Mouse (Mus musculus): ENCODE results near the gene Srcap. TPM values are rescaled to one million over a fixed set of nuclear protein-coding genes. Genes with fewer than 3 reads are reported as not detected.

The Srcap gene
- total RNA-seq, 2 experiments from 2014 or later = 122 to 126 TPM

DNA sequence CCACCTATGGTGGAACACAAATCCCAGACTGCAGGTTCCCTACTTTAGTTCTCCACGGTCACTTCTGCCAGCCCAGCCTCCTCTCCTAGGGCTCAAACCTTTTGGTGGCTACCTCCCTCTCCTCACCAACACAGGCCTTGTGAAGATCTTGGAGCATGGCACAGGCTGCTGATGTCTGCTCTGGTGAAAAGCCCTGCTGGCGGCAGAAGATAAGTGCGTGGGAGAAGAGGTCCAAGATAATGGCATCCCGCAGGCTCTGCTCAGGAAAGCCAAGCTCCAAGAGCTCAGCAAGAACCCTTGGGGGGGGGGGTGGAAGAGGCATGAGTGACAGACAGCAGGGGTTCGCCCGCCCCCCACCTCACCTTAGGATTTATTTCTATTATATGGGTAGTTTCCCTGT is 74.4 kb downstream of the Srcap start:
- intact Hi-C loops (cut with DNase I) = no loop called here
- no peak for DNase-seq (ENCODE audit: extremely low spot score in 1 of 2, low spot score in 2 of 2)
- no peak overlapping the region for H3K27ac ChIP-seq
- H3K4me3 ChIP-seq = no peak overlapping the region
- TF ChIP-seq CTCF (IDR thresholded peaks at IDR 0.05) = no peak

DNA sequence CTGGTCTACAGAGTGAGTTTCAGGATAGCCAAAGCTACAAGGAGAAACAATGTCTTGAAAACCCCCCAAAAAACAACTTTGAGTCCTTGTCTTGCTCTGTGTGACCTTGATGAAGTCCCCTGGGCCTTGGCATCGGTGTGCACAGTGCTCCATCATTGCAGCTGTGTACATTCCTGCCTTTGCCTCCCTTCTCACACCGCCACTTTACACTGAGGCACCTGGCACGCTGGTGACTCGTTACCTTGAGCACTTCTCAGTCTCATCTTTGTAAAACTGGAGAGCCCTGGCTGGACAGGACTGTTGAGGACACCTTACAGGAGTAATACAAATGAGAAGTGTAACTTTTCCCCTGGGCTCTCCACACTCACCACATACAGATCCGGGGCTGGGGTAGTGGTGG is 75.4 kb downstream of the Srcap start:
- H3K27ac ChIP-seq = peak overlapping the region; percentile 81; the same call in 1 of the 2 replicates
- intact Hi-C loops (cut with DNase I) = no loop called here
- no peak for TF ChIP-seq CTCF (IDR thresholded peaks at IDR 0.05)
- peak overlapping the region; percentile 91 for H3K4me3 ChIP-seq
- DNase-seq (ENCODE audit: extremely low spot score in 1 of 2, low spot score in 2 of 2) = no peak

DNA sequence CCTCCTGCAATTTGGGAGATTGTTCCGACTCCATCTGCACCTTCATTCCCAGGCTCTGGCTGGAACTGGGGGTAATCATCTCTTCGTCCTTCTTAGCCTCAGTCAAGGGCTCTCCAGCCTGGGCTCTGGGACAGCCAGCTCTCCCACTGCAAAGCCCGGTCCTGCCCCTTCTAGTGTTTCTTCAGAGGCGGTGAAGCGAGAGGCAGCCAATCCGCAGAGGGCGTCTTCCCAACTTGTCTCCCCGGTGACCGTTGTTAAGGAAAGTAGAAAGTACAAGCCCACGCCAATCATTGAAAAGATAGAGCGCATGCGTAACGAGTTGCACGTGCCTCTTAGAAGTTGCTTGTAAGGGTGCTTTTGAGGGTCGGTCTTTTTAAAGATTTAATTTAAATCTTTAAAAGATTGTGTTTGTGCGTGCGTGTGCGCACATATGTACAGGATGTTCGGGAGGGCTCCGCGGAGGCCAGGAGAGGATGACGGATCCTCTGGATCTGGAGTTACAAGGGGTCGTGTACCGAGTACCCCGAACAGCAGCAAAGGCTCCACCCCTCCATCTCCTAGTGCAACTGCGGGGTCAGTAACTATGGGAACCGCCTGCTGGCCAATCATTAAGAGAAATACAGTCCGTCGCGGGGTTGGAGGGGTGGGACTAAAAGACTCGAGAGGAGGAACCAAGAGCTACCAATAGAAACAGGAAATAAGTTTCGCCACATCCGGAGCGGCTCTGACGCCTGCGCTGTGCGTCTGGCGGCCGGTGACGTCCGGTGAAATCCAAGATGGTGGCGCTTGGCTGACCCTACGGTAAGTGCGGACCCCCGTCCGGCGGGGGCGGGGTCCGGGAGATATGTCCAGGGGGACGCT is 76.5 kb downstream of the Srcap start, which contains the start of the genes Ccdc189 and Rnf40:
Gene Ccdc189, minus strand, starts transcription at position 585 of the 861 bp plus-strand sequence.
Gene Rnf40, plus strand, starts transcription at position 757 of the 861 bp plus-strand sequence.
- intact Hi-C loops (cut with DNase I) = loop anchor here (2.0 kb wide), 1 partner anchor 75 kb away; no protein-coding TSS in a partner anchor
- peak within 1 kb of the TSS; percentile 88 for H3K27ac ChIP-seq
- DNase-seq (ENCODE audit: extremely low spot score in 1 of 2, low spot score in 2 of 2) = peak; percentile 90 to 93

DNA sequence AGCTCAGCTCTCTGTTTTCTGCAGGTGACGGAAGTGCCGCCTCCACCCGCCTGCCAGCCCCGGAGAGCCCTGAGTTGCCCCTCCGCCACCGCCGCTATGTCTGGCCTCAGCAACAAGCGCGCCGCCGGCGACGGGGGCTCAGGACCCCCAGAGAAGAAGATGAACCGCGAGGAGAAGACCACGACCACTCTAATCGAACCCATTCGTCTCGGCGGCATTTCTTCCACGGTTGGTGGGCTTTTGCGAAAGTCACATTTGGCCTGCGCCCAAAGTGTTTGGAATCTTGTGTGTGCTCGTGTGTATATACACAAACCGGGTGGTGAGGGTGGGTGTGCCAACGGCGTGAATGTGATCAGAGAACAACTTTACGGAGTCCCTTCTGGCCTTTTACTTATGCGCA is 77.1 kb downstream of the Srcap start:
- H3K4me3 ChIP-seq = peak overlapping the region; percentile 91
- peak overlapping the region; percentile 88 for H3K27ac ChIP-seq
- intact Hi-C loops (cut with DNase I) = loop anchor here (2.0 kb wide), 1 partner anchor 76 kb away; no protein-coding TSS in a partner anchor
- DNase-seq (ENCODE audit: extremely low spot score in 1 of 2, low spot score in 2 of 2) = no peak
- no peak for TF ChIP-seq CTCF (IDR thresholded peaks at IDR 0.05)

More for the DNA sequence above, 76.5 kb downstream of the Srcap start, which contains the start of the genes Ccdc189 and Rnf40:
- TF ChIP-seq CTCF (IDR thresholded peaks at IDR 0.05) = no peak; the same call in 1 of the 2 replicates
- H3K4me3 ChIP-seq = peak within 1 kb of the TSS; percentile 91

DNA sequence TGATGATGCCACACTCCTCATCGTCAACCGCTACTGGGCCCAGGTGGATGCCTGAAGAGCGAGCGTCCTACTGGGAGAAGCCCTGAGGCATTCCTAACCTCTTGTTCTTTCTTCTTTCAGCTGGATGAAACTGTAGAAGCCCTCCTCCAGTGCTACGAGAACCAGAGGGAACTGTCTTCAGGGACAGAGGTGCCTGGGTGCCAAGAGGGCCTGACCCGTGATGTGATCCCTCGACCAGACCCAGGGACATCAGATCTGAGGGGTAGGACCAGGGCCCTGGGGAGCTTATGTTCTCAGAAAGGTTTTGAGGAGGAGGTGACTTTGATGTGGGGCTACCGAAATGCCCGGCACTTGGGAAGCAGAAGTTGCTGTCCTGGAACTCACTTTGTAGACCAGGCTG is 77.9 kb downstream of the Srcap start:
- peak overlapping the region; percentile 91 for H3K4me3 ChIP-seq
- intact Hi-C loops (cut with DNase I) = loop anchor here (2.0 kb wide), 1 partner anchor 77 kb away; no protein-coding TSS in a partner anchor
- no peak for TF ChIP-seq CTCF (IDR thresholded peaks at IDR 0.05)
- H3K27ac ChIP-seq = no peak overlapping the region
- no peak for DNase-seq (ENCODE audit: extremely low spot score in 1 of 2, low spot score in 2 of 2)

DNA sequence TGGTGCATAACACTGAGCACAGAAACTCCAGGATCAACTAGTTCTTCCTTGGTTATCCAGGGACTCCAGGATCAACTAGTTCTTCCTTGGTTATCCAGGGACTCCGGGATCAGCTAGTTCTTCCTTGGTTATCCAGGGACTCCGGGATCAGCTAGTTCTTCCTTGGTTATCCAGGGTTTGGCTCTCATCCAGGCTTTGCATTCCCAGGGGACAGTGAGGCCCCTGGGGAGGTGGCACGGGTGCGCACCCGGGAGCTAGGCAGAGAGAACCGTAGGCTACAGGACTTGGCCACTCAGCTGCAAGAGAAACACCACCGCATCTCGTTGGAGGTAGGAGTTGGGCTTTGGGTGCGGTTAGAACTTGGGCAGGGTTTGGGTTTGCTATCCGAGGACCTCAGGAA is 79.3 kb downstream of the Srcap start:
- intact Hi-C loops (cut with DNase I) = no loop called here
- no peak for DNase-seq (ENCODE audit: extremely low spot score in 1 of 2, low spot score in 2 of 2)
- Histone ChIP-seq H3K4me3 (no peak overlapping the region), H3K27ac (no peak overlapping the region)
- no peak for TF ChIP-seq CTCF (IDR thresholded peaks at IDR 0.05)

DNA sequence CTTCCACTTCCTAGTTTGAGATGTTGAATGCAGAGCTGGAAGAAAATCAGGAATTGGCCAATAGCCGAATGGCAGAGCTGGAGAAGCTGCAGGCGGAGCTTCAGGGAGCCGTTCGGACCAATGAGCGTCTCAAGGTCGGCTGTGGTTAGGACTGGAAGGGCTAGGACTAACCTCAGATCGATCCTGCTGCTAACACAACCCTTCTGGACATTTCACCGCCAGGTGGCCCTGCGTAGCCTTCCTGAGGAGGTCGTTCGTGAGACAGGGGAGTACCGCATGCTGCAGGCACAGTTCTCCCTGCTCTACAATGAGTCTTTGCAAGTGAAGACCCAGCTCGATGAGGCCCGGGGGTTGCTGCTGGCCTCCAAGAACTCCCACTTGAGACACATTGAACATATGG is 80.8 kb downstream of the Srcap start:
- no peak for DNase-seq (ENCODE audit: extremely low spot score in 1 of 2, low spot score in 2 of 2)
- TF ChIP-seq CTCF (IDR thresholded peaks at IDR 0.05) = no peak
- intact Hi-C loops (cut with DNase I) = no loop called here
- Histone ChIP-seq H3K4me3 (no peak overlapping the region), H3K27ac (no peak overlapping the region)

DNA sequence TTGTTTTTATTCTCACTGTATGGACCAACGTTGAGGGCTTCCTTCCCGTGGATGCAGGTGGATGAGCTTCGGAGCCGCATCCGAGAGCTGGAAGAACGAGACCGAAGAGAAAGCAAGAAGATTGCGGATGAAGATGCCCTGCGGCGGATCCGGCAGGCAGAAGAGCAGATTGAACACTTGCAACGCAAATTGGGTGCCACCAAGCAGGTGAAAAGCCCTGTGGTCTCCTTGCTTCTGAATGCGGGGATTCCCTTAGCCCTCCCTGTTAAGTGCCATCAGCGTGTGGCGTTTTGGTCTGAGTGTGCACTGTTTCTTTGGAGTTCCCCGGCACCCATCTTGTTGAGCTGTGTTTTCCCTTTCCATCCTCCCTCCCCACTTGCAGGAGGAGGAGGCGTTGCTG is 85.0 kb downstream of the Srcap start:
- TF ChIP-seq CTCF (IDR thresholded peaks at IDR 0.05) = no peak
- H3K27ac ChIP-seq = no peak overlapping the region
- H3K4me3 ChIP-seq = no peak overlapping the region
- no peak for DNase-seq (ENCODE audit: extremely low spot score in 1 of 2, low spot score in 2 of 2)
- intact Hi-C loops (cut with DNase I) = no loop called here

DNA sequence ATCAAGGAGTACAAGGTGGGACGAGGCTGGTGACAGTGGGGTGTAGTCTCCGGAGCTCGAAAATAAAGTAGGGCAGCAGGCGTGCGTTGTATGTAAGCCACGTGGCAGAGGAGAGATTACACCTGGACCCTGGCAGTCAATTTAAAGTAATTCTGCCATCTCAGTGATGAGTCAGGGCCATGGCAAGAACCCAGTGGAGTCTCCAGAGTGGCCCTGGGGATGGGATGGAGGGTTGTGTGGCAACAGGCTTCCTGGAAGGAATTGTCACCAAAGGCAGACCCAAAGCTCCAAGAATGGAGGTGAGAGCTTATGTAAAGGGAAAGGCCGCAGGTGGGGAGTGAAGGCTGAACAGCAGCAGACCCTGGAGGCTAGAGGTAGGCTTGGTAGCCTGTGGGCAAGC is 88.8 kb downstream of the Srcap start:
- TF ChIP-seq CTCF (IDR thresholded peaks at IDR 0.05) = no peak
- no peak for DNase-seq (ENCODE audit: extremely low spot score in 1 of 2, low spot score in 2 of 2)
- Histone ChIP-seq H3K27ac (no peak overlapping the region), H3K4me3 (no peak overlapping the region)
- intact Hi-C loops (cut with DNase I) = no loop called here

DNA sequence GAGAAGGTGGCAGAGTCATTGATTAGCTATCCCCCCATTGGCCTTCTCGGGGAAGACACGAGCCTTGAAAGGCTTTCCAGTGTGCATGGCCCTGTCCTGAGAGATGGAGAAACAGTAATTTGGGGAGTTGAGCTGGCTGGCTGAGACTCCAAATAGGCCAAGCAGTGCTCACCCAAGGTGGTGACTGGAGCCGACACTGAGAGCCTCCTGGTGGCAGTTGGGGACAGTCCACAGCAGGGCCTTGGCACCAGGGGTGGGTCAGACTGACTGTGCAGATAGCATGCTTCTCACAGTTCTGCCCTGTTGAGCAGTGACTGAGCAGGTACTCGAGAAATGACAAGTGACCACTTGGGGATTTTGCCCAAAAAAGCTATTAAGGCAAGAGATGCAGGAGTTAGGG is 90.0 kb downstream of the Srcap start:
- H3K4me3 ChIP-seq = no peak overlapping the region
- TF ChIP-seq CTCF (IDR thresholded peaks at IDR 0.05) = no peak; the same call in 1 of the 2 replicates
- H3K27ac ChIP-seq = no peak overlapping the region
- DNase-seq (ENCODE audit: extremely low spot score in 1 of 2, low spot score in 2 of 2) = no peak
- intact Hi-C loops (cut with DNase I) = no loop called here

DNA sequence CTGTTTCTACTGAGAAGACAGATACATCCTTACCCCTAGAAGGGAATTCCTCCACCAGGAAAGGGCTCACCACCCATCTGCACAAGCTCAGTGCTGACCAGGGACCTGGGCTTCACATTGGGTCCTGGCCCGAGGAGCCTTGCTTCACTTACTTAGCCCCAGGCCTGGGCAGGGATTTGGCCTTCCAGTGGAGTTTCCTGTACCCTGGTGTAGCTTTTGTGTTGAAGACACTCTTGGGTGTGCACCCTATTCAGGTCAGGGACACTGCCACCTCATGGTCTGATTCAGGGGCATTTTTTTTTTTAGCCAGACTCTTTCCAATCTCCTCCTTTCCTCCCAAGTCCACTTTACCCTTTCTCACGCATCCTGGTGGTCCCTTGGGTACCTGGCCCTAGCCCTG is 91.1 kb downstream of the Srcap start:
- no peak for TF ChIP-seq CTCF (IDR thresholded peaks at IDR 0.05)
- intact Hi-C loops (cut with DNase I) = no loop called here
- no peak for DNase-seq (ENCODE audit: extremely low spot score in 1 of 2, low spot score in 2 of 2)

DNA sequence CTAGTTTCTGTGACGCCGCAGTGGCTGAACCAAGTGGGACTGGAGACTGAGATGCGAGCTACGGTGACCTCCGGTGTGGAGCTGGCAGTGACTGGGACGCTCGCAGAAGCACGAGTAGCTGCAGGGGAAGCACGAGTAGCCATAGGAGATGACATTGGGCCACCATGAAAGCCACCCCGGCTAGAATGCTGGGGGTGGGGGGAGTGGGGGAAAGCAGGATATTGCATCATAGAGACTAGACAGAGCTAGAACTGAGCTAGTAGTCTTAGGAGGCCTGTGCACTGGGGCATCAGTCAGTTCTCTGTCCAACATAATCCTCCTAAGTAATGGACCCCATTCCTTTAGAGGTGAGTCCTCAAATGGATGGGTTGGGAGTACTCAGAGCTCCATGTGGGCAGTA is 92.5 kb downstream of the Srcap start:
- intact Hi-C loops (cut with DNase I) = no loop called here
- no peak for TF ChIP-seq CTCF (IDR thresholded peaks at IDR 0.05)
- Histone ChIP-seq H3K27ac (no peak overlapping the region), H3K4me3 (no peak overlapping the region)
- no peak for DNase-seq (ENCODE audit: extremely low spot score in 1 of 2, low spot score in 2 of 2)

More for the DNA sequence above, 91.1 kb downstream of the Srcap start:
- Histone ChIP-seq H3K27ac (no peak overlapping the region), H3K4me3 (no peak overlapping the region)
